Mouse (Mus musculus): ENCODE measurements around the gene Naa38. TPM values are rescaled to one million over a fixed set of nuclear protein-coding genes. Genes with fewer than 3 reads are reported as not detected.

Naa38 gene
- polyA plus RNA-seq, 1 experiment from 2014 or later, result 105 TPM

- no peaks in the 10 kb centered on the region for H3K9me3 ChIP-seq
- no peak overlapping the region for H3K4me2 ChIP-seq (replicated peaks)
- no peak overlapping the region for H3K9ac ChIP-seq
- H3K4me1 ChIP-seq, result peaks cover 20% of the 10 kb centered on the region
- 89% methylated on average over 24 of the region's 24 CpGs for WGBS
- H3K27me3 ChIP-seq (replicated peaks), result peaks cover 4% of the 10 kb centered on the region
- no peak for ATAC-seq (ENCODE audit: low FRiP score, low read depth)
- H3K27ac ChIP-seq, result no peak overlapping the region
- no peak overlapping the region for H3K4me3 ChIP-seq
- peaks cover 75% of the 10 kb centered on the region for H3K36me3 ChIP-seq
These were observed 10.3 kb downstream of the Naa38 start for GRCm38 (mm10) chr11:69405397-69406200.

DNA sequence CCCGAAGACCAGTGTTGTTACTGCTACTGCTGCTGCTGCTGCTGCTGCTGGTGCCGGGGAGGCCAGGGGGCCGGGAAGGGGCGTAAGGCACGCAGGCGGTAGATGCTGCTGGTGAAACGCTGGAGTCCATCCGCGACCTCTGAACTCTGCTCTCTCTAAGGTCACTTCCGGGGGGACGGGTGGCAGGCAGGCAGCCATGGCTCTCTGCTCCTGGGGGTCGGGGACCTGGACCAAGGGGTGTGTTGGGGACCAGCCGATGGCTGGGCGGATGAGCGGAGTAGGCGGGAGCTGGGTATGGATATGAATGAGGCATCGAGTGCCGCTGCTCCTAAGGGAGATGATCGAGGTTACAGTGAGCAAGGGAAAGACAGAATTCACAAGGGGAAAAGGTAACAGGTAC lies 11.0 kb downstream of the Naa38 start:
- Histone ChIP-seq H3K4me3 (no peak overlapping the region), H3K4me2 (replicated peaks) (no peak overlapping the region), H3K9ac (no peak overlapping the region), H3K36me3 (peaks cover 69% of the 10 kb centered on the region), H3K4me1 (peaks cover 21% of the 10 kb centered on the region), H3K27me3 (replicated peaks) (no peaks in the 10 kb centered on the region), H3K27ac (no peak overlapping the region), H3K9me3 (no peaks in the 10 kb centered on the region)
- whole genome bisulfite sequencing, result 91% methylated on average over 19 of the region's 19 CpGs
- ATAC-seq (ENCODE audit: low FRiP score, low read depth), result no peak

- Histone ChIP-seq H3K9me3 (no peaks in the 10 kb centered on the region), H3K9ac (peak overlapping the region; percentile 91; the same call in 1 of the 2 replicates), H3K27me3 (replicated peaks) (no peaks in the 10 kb centered on the region), H3K36me3 (peaks cover 61% of the 10 kb centered on the region), H3K4me2 (replicated peaks) (peak overlapping the region; percentile 98; the same call in 1 of the 2 replicates), H3K4me3 (peak overlapping the region; percentile 7; the same call in 1 of the 2 replicates), H3K4me1 (peaks cover 26% of the 10 kb centered on the region), H3K27ac (no peak overlapping the region)
- WGBS, result 92% methylated on average over 16 of the region's 16 CpGs
- ATAC-seq (ENCODE audit: low FRiP score, low read depth), result no peak
These were observed 11.8 kb downstream of the Naa38 start for GRCm38 (mm10) chr11:69406867-69407723.

DNA sequence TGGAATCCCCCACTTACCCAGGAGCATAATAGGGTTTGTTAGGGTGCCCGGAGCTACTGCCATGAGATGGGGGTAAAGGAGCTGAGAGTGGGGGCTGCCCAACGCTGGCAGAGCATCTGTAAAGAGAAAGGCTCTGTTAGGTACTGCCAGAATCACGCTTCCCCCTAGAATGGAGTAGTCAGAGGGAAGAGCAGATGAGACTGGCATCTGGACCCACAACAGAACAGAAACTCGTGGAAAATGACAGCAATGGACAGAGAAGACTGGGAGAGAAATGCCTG lies 12.4 kb downstream of the Naa38 start:
- H3K27ac ChIP-seq, result no peak overlapping the region
- H3K36me3 ChIP-seq, result peaks cover 59% of the 10 kb centered on the region
- H3K9me3 ChIP-seq, result no peaks in the 10 kb centered on the region
- no peak for ATAC-seq (ENCODE audit: low FRiP score, low read depth)
- H3K4me2 ChIP-seq (replicated peaks), result peak overlapping the region; percentile 98
- H3K9ac ChIP-seq, result peak overlapping the region; percentile 91; the same call in 1 of the 2 replicates
- peaks cover 32% of the 10 kb centered on the region for H3K4me1 ChIP-seq
- 91% methylated on average over 4 of the region's 4 CpGs for WGBS
- peak overlapping the region; percentile 7; the same call in 1 of the 2 replicates for H3K4me3 ChIP-seq
- no peaks in the 10 kb centered on the region for H3K27me3 ChIP-seq (replicated peaks)

DNA sequence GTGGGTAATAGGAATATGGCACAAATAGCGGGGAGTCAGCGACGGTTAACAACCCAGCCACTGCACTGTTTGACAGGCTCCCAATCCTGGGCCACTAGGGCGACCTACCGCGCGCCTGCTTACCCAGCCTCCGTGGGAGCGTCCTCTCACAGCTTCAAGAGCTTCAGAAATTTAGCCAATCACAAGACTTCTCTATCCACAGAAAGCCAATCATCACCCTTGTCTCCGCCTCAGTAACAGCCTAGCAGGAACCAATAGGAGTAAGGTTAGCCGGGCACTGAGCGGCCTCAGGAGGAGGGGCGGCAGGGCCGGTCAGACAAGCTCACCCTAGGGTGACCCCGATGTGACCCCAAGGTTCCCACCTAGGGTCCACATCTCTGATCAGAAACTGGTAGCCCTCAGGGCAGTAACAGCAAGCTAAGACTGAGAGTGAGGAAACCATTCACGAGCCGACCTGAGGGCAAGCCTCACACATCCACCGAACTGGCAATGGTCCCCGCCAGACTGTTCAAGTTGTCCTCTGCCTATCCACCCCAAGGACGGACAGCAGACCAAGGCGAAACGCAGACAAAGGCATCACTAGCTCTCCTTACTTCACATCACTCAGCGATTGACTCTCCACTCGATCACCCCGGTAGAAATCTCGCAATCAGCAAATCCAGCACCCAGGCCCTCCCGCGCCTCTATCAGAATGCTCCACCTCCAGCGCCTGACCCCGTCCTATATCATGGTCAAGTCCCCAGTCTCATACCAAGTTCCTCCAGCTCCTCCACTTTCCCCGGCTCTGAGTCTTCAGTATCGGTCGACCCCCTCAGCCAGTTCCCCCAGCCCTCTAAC lies 13.5 kb downstream of the Naa38 start:
- peak overlapping the region; percentile 98 for H3K4me2 ChIP-seq (replicated peaks)
- peak overlapping the region; percentile 80 for H3K4me3 ChIP-seq
- no peaks in the 10 kb centered on the region for H3K9me3 ChIP-seq
- H3K9ac ChIP-seq, result peak overlapping the region; percentile 91
- WGBS, result under 1% methylated on average over 33 of the region's 33 CpGs
- peaks cover 42% of the 10 kb centered on the region for H3K4me1 ChIP-seq
- peaks cover 52% of the 10 kb centered on the region for H3K36me3 ChIP-seq
- peak overlapping the region; percentile 95 for H3K27ac ChIP-seq
- ATAC-seq (ENCODE audit: low FRiP score, low read depth), result peak; percentile 62
- no peaks in the 10 kb centered on the region for H3K27me3 ChIP-seq (replicated peaks)

DNA sequence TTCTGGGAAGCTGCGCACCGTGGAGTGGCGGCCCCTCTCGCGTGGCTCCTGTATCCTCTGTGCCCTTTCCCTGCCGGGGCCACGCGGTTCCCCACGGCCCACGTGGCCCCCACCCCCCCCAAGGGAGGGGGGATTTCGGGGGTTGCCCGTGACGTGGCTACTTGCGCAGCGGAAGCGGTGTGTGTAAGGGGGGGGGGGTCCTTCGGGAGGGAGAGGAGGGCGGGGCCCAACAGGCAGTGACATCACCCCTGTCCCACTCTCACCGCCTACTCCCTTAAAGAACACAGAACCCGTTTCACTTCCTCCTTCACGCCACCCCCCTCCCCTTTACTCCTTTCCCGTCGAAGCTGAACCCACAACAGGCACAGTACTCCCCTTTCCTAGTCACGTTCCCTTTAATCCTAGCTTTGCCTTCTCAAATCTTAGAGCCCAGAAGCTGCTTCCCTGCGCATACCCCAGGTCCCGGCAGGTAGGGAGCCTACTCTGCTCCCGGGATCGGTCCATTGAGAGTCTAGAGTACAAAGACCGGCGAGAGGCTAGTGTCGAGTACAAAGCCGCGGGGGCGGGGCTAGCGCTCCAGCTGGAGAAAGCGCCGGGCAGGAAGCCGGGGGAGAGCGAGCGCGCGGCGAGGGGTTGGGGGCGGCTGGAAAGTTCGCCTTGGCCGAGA lies 14.2 kb downstream of the Naa38 start:
- Histone ChIP-seq H3K36me3 (peaks cover 45% of the 10 kb centered on the region), H3K4me3 (peak overlapping the region; percentile 80), H3K4me1 (peaks cover 50% of the 10 kb centered on the region), H3K27me3 (replicated peaks) (no peaks in the 10 kb centered on the region), H3K4me2 (replicated peaks) (peak overlapping the region; percentile 98), H3K9me3 (no peaks in the 10 kb centered on the region), H3K27ac (peak overlapping the region; percentile 95), H3K9ac (peak overlapping the region; percentile 91)
- WGBS, result under 1% methylated on average over 43 of the region's 46 CpGs
- ATAC-seq (ENCODE audit: low FRiP score, low read depth), result peak; percentile 30; the same call in 1 of the 2 replicates

- Histone ChIP-seq H3K4me1 (peaks cover 55% of the 10 kb centered on the region), H3K36me3 (peaks cover 40% of the 10 kb centered on the region), H3K9me3 (no peaks in the 10 kb centered on the region), H3K27me3 (replicated peaks) (no peaks in the 10 kb centered on the region), H3K4me3 (peak overlapping the region; percentile 80), H3K4me2 (replicated peaks) (peak overlapping the region; percentile 98), H3K27ac (peak overlapping the region; percentile 95), H3K9ac (peak overlapping the region; percentile 91)
- WGBS, result 0% methylated on average over 18 of the region's 18 CpGs
- no peak for ATAC-seq (ENCODE audit: low FRiP score, low read depth)
These were observed 14.7 kb downstream of the Naa38 start for GRCm38 (mm10) chr11:69410045-69410309.

DNA sequence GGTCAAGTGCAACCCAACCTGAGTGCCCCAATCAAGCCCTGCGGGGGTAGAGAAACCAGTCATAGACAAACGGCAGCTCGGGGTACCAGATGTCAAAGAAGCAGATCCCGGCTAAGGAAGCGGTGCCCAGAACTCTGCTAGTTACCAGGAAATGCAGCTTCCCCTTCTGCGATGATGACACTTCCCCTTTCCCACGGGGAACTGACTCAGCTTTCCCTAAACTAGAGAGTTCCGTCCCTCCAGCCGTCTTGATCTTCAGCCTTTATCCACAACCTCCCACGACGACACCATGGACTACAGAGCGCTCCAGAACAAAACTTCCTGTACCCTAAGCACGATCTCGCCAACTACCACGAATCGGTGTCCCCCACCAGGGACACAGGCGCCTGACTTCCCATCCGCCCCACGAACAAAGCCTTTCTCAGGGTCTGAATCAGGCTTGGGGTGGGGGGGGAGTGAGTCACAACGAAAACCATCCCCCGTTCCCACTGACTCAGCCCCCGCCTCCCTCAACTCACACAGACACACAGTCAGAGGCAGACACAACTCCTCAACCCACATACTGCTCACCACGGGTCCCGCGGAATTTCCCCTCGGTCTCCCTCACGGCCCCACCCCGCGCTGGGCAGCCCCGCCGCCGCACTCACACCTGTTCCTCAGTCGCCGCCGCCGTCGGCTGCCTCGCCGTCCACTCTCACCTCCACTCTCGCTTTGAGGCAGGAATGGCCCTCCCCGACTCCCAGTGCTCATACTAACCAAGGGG lies 15.2 kb downstream of the Naa38 start:
- peaks cover 35% of the 10 kb centered on the region for H3K36me3 ChIP-seq
- H3K4me3 ChIP-seq, result peak overlapping the region; percentile 80
- peak; percentile 18; the same call in 1 of the 2 replicates for ATAC-seq (ENCODE audit: low FRiP score, low read depth)
- peak overlapping the region; percentile 98 for H3K4me2 ChIP-seq (replicated peaks)
- no peaks in the 10 kb centered on the region for H3K9me3 ChIP-seq
- WGBS, result under 1% methylated on average over 41 of the region's 41 CpGs
- H3K27me3 ChIP-seq (replicated peaks), result no peaks in the 10 kb centered on the region
- peaks cover 56% of the 10 kb centered on the region for H3K4me1 ChIP-seq
- H3K9ac ChIP-seq, result peak overlapping the region; percentile 91
- peak overlapping the region; percentile 95 for H3K27ac ChIP-seq

DNA sequence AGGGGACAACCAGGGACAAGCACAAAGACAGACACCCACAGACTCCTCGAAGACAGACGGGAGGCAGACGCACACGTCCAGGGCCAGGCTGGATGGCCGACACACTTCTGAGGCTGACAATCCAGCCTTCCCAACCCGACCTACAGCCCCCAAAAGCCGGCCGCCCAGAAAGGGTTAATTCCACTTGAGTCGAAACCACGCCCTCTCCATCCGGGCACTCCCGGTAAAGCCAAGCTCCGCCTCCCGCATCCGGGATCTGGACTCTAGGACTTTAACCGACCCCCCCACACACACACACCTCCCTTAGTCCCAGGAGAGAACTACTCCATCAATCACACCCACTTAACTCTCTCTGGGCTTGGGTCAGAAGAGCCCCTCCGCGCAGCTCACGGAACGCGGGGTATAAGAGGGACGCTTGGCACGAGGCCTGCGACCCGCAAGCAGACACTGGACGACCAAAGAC lies 15.8 kb downstream of the Naa38 start:
- peaks cover 56% of the 10 kb centered on the region for H3K4me1 ChIP-seq
- WGBS, result under 1% methylated on average over 26 of the region's 26 CpGs
- peak overlapping the region; percentile 91 for H3K9ac ChIP-seq

DNA sequence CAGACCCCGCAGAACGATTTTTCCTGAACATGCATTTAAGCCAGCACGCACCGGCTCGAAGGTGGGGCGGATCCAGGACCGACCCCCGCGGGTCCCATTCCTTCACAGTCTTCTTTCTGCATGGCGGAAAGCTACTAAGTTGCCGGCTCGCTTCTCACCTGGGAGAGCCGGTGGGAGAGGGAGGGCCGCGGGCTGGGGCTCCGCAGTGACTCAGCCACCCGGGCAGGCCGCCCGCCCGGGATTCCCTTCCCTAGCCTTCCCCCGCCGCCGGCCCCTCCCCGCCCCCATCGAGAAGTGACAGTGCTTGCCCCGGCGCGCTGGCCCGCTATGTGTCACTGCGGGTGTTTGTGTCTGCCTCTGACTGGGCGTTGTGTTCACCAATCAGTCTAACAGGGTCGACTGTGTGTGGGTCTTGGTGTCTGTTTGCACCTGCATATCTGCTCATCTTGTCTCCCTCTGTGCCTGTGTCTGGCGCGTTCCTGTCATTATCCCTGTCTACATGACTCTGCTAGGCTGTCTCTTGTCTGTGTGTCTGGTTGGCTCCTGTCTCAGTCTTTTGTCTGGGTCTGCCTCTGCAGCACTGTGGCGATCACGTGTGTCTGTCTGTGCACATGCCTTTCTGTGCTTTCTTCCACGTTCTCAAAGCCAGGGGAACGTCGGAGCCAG lies 16.4 kb downstream of the Naa38 start:
- peaks cover 61% of the 10 kb centered on the region for H3K4me1 ChIP-seq
- peak overlapping the region; percentile 88 for H3K27ac ChIP-seq
- H3K4me3 ChIP-seq, result peak overlapping the region; percentile 80
- H3K9ac ChIP-seq, result peak overlapping the region; percentile 91
- peak overlapping the region; percentile 98 for H3K4me2 ChIP-seq (replicated peaks)
- no peaks in the 10 kb centered on the region for H3K9me3 ChIP-seq
- 1% methylated on average over 39 of the region's 39 CpGs for WGBS
- H3K36me3 ChIP-seq, result peaks cover 23% of the 10 kb centered on the region
- H3K27me3 ChIP-seq (replicated peaks), result no peaks in the 10 kb centered on the region
- 0 out of 2 replicates have a peak, but pooled peaks have one; percentile 1 for ATAC-seq (ENCODE audit: low FRiP score, low read depth)

More for the DNA sequence above, 15.8 kb downstream of the Naa38 start:
- Histone ChIP-seq H3K27me3 (replicated peaks) (no peaks in the 10 kb centered on the region), H3K9me3 (no peaks in the 10 kb centered on the region), H3K36me3 (peaks cover 29% of the 10 kb centered on the region), H3K4me3 (peak overlapping the region; percentile 80), H3K4me2 (replicated peaks) (peak overlapping the region; percentile 98), H3K27ac (peak overlapping the region; percentile 95)
- peak; percentile 54 for ATAC-seq (ENCODE audit: low FRiP score, low read depth)

Measured in neural tube, embryonic 12.5 days (tissue).